Comparison of ENCODE assay signal across 9 mouse cellular contexts in genomic region chr3:96486828-96487559, GRCm38 (mm10). TPM values are rescaled to one million over a fixed set of nuclear protein-coding genes. Genes with fewer than 3 reads are reported as not detected.
DNase-seq lines count a peak whose midpoint lies in the region; ATAC-seq and TF ChIP-seq lines count a peak whose summit lies in the region.
"Not testable (repeated sequence)": the region's sequence is repeated elsewhere in the genome, so short reads cannot be mapped to it uniquely, and the experiment has no call there.
"Had no signal": no experiment of that assay in that cellular context is flagged by ENCODE, and none has a peak within 500 bp of the region (broad histone marks: within the 10 kb centered on the region; RNA-seq: fewer than 3 reads in every experiment).

No protein-coding gene starts in this region.

- CTCF ChIA-PET in Patski (lab: Charles Lee), result not testable (repeated sequence)

- not testable (repeated sequence) for TF ChIP-seq CTCF in Patski (IDR thresholded peaks at IDR 0.05); heart, adult 2 months (IDR thresholded peaks at IDR 0.05); stomach, postnatal 0 days (IDR thresholded peaks at IDR 0.05; ENCODE audit: low read depth)

- peak; percentile 37 for ATAC-seq in Patski
- peak; percentile 82 for ATAC-seq in embryonic facial prominence, embryonic 15.5 days (ENCODE audit: insufficient number of reproducible peaks, low FRiP score, low TSS enrichment, low read depth)
- peak; percentile 83 for ATAC-seq in hindbrain, embryonic 16.5 days
- peak; percentile 83 for ATAC-seq in limb, embryonic 11.5 days (ENCODE audit: insufficient number of reproducible peaks, low FRiP score, low TSS enrichment, low read depth)
- peak; percentile 84 for ATAC-seq in lung, embryonic 16.5 days (ENCODE audit: low read depth)
- peak; percentile 73 for ATAC-seq in stomach, postnatal 0 days (ENCODE audit: low FRiP score, low TSS enrichment)

- not testable (repeated sequence) for H3K79me2 ChIP-seq in heart, adult 2 months (replicated peaks; ENCODE audit: control insufficient read depth, insufficient read depth, low read length); myocyte (ENCODE audit: control insufficient read depth, insufficient read depth)

- peak overlapping the region; percentile 60 for H3K4me2 ChIP-seq in embryonic facial prominence, embryonic 15.5 days (replicated peaks)
- peak overlapping the region; percentile 69 for H3K4me2 ChIP-seq in hindbrain, embryonic 16.5 days (ENCODE audit: low read length)
- H3K4me2 ChIP-seq in limb, embryonic 11.5 days (ENCODE audit: low read depth, severe bottlenecking), result peak overlapping the region; percentile 19; the same call in 1 of the 2 replicates
- peak overlapping the region; percentile 56 for H3K4me2 ChIP-seq in lung, embryonic 16.5 days (ENCODE audit: low read depth, low read length)
- peak overlapping the region; percentile 100 for H3K4me2 ChIP-seq in myocyte (ENCODE audit: low read depth)
- peak overlapping the region; percentile 48 for H3K4me2 ChIP-seq in stomach, postnatal 0 days (replicated peaks; ENCODE audit: low read depth)

- in situ Hi-C loops in Patski (cut with MboI; ENCODE audit: low pct_unique_long_range_greater_than_20kb), result loop anchor here (10.0 kb wide), 1 partner anchor 62 kb away; no protein-coding TSS in a partner anchor

- not testable (repeated sequence) for TF ChIP-seq EP300 in heart, adult 2 months (IDR thresholded peaks at IDR 0.05; ENCODE audit: insufficient read depth, low read depth, low read length); stomach, postnatal 0 days (optimal IDR thresholded peaks at IDR 0.05)

- peak overlapping the region; percentile 28 for H3K4me3 ChIP-seq in embryonic facial prominence, embryonic 15.5 days (replicated peaks)
- H3K4me3 ChIP-seq in heart, adult 2 months, result peak overlapping the region; percentile 66
- peak overlapping the region; percentile 30 for H3K4me3 ChIP-seq in hindbrain, embryonic 16.5 days (ENCODE audit: low read length)
- not testable (repeated sequence) for H3K4me3 ChIP-seq in limb, embryonic 11.5 days (ENCODE audit: low read depth, low read length)
- peak overlapping the region; percentile 33 for H3K4me3 ChIP-seq in lung, embryonic 16.5 days (ENCODE audit: low read length)
- peak overlapping the region; percentile 18 for H3K4me3 ChIP-seq in myocyte
- peak overlapping the region; percentile 20; the same call in 1 of the 2 replicates for H3K4me3 ChIP-seq in stomach, postnatal 0 days (ENCODE audit: low read depth, low read length)

- not testable (repeated sequence) for DNase-seq in Patski (ENCODE audit: low read depth, low spot score); heart, adult 2 months; limb, embryonic 11.5 days (ENCODE audit: low spot score); stomach, postnatal 0 days (ENCODE audit: low spot score)

- H3K4me1 ChIP-seq in embryonic facial prominence, embryonic 15.5 days; heart, adult 2 months (ENCODE audit: control insufficient read depth, insufficient read depth, low read length); hindbrain, embryonic 16.5 days (ENCODE audit: control insufficient read depth, insufficient read depth, low read depth, low read length); limb, embryonic 11.5 days (ENCODE audit: control insufficient read depth, insufficient read depth, low read length); lung, embryonic 16.5 days (replicated peaks; ENCODE audit: control insufficient read depth, insufficient read depth, low read length); stomach, postnatal 0 days (replicated peaks; ENCODE audit: control insufficient read depth, insufficient read depth): not testable (repeated sequence)

- not testable (repeated sequence) for TF ChIP-seq POLR2A in heart, adult 2 months (IDR thresholded peaks at IDR 0.05; ENCODE audit: insufficient read depth, low read depth, low read length); myocyte (IDR thresholded peaks at IDR 0.05; ENCODE audit: insufficient read length, low read depth)

- POLR2A ChIA-PET in Patski (lab: Charles Lee), result interaction anchor here (0.5 to 1.2 kb wide), 2 partner anchors 14 to 45 kb away, joined by 3 read pairs; no protein-coding TSS in a partner anchor

- H3K27ac ChIP-seq in embryonic facial prominence, embryonic 15.5 days (replicated peaks), result 0 out of 2 replicates have a peak overlapping the region, but pooled peaks have one; percentile 34
- peak overlapping the region; percentile 91 for H3K27ac ChIP-seq in heart, adult 2 months
- H3K27ac ChIP-seq in hindbrain, embryonic 16.5 days (ENCODE audit: low read depth, low read length), result peak overlapping the region; percentile 23; the same call in 1 of the 2 replicates
- H3K27ac ChIP-seq in limb, embryonic 11.5 days (replicated peaks; ENCODE audit: low read depth, low read length), result not testable (repeated sequence)
- H3K27ac ChIP-seq in lung, embryonic 16.5 days (ENCODE audit: low read length), result peak overlapping the region; percentile 36; the same call in 1 of the 2 replicates
- H3K27ac ChIP-seq in stomach, postnatal 0 days (replicated peaks), result 0 out of 2 replicates have a peak overlapping the region, but pooled peaks have one; percentile 2

- intact Hi-C loops in heart, adult 2 months (cut with DNase I), result not testable (repeated sequence)

- WGBS in embryonic facial prominence, embryonic 15.5 days, result 8% methylated on average over 8 of the region's 38 CpGs
- 4% methylated on average over 9 of the region's 38 CpGs for WGBS in heart, adult 2 months
- WGBS in hindbrain, embryonic 16.5 days, result 12% methylated on average over 5 of the region's 38 CpGs
- WGBS in limb, embryonic 11.5 days, result 10% methylated on average over 5 of the region's 38 CpGs
- 14% methylated on average over 5 of the region's 38 CpGs for WGBS in lung, embryonic 16.5 days
- WGBS in stomach, postnatal 0 days, result 17% methylated on average over 5 of the region's 38 CpGs

- H3ac ChIP-seq in myocyte (ENCODE audit: control insufficient read depth, insufficient read length), result not testable (repeated sequence)

- not testable (repeated sequence) for H3K27me3 ChIP-seq in Patski; embryonic facial prominence, embryonic 15.5 days; heart, adult 2 months (ENCODE audit: control insufficient read depth, insufficient read depth, low read length); hindbrain, embryonic 16.5 days (replicated peaks; ENCODE audit: control insufficient read depth, insufficient read depth, low read length); limb, embryonic 11.5 days (ENCODE audit: control insufficient read depth, insufficient read depth, low read length); lung, embryonic 16.5 days (ENCODE audit: control insufficient read depth, insufficient read depth, low read depth, low read length); myocyte (ENCODE audit: control insufficient read depth, insufficient read depth, insufficient read length); stomach, postnatal 0 days (ENCODE audit: control insufficient read depth, insufficient read depth, low read length)

- not testable (repeated sequence) for H3K36me3 ChIP-seq in embryonic facial prominence, embryonic 15.5 days; heart, adult 2 months (ENCODE audit: control insufficient read depth, insufficient read depth, low read length); hindbrain, embryonic 16.5 days (ENCODE audit: control insufficient read depth, insufficient read depth, low read length); limb, embryonic 11.5 days (ENCODE audit: control insufficient read depth, insufficient read depth, low read length); lung, embryonic 16.5 days (ENCODE audit: control insufficient read depth, insufficient read depth, low read length); myocyte (ENCODE audit: control insufficient read depth, insufficient read depth); stomach, postnatal 0 days (ENCODE audit: control insufficient read depth, insufficient read depth, low read length)

- H3K9ac ChIP-seq in embryonic facial prominence, embryonic 15.5 days; hindbrain, embryonic 16.5 days (ENCODE audit: low read depth, low read length); limb, embryonic 11.5 days (ENCODE audit: low read length); stomach, postnatal 0 days (ENCODE audit: low read length): not testable (repeated sequence)
- H3K9ac ChIP-seq in heart, adult 2 months (ENCODE audit: low read depth, low read length), result 0 out of 2 replicates have a peak overlapping the region, but pooled peaks have one; percentile 51
- H3K9ac ChIP-seq in lung, embryonic 16.5 days (ENCODE audit: low read length), result 0 out of 2 replicates have a peak overlapping the region, but pooled peaks have one; percentile 43

- not testable (repeated sequence) for H3K9me3 ChIP-seq in embryonic facial prominence, embryonic 15.5 days (replicated peaks); hindbrain, embryonic 16.5 days (ENCODE audit: control insufficient read depth, low read length); limb, embryonic 11.5 days (ENCODE audit: control insufficient read depth, low read length); lung, embryonic 16.5 days (ENCODE audit: control insufficient read depth, low read length); stomach, postnatal 0 days (ENCODE audit: control insufficient read depth, low read length)

RNA-seq across cellular contexts. Expression of gene BC107364, which starts 34.9 kb away (rescaled TPM):
- not detected for polyA plus RNA-seq in Patski (2021)
- 0.31 TPM in 1 of 2 replicates, not detected in the other for polyA plus RNA-seq in embryonic facial prominence, embryonic 15.5 days (2015; fragmentation: Nextera tagmentation; extraction: Ambion mirVana)
- total RNA-seq in heart, adult 2 months (2021), result not detected
- polyA plus RNA-seq in heart, adult 2 months (2012; rRNA removed), result 0.15 TPM in 1 of 2 replicates, not detected in the other
- not detected in 2 replicates for polyA plus RNA-seq in hindbrain, embryonic 16.5 days (2015; fragmentation: Nextera tagmentation; extraction: Ambion mirVana)
- polyA plus RNA-seq in limb, embryonic 11.5 days (2014; fragmentation: Nextera tagmentation; extraction: Ambion mirVana), result not detected in 2 replicates
- 0.30 and 0.34 TPM in 2 replicates for polyA plus RNA-seq in lung, embryonic 16.5 days (2015; fragmentation: Nextera tagmentation; extraction: Ambion mirVana)
- polyA plus RNA-seq in myocyte (2012; fragmentation: generic; extraction: Trizol), result not detected
- polyA plus RNA-seq in stomach, postnatal 0 days (2015; fragmentation: Nextera tagmentation; extraction: Ambion mirVana), result 0.18 and 0.36 TPM in 2 replicates
- total RNA-seq: adrenal gland, postnatal 36 days had no signal

RNA-seq across cellular contexts. Expression of gene Hfe2, which starts 38.0 kb away (rescaled TPM):
- polyA plus RNA-seq in Patski (2021), result not detected
- polyA plus RNA-seq in embryonic facial prominence, embryonic 15.5 days (2015; fragmentation: Nextera tagmentation; extraction: Ambion mirVana), result 12.4 and 16.1 TPM in 2 replicates
- 100 to 1,000 TPM; 289 to 295 TPM for total RNA-seq in heart, adult 2 months (2021)
- polyA plus RNA-seq in heart, adult 2 months (2012; rRNA removed), result 199 and 261 TPM in 2 replicates
- polyA plus RNA-seq in hindbrain, embryonic 16.5 days (2015; fragmentation: Nextera tagmentation; extraction: Ambion mirVana), result 3.3 and 3.5 TPM in 2 replicates
- polyA plus RNA-seq in limb, embryonic 11.5 days (2014; fragmentation: Nextera tagmentation; extraction: Ambion mirVana), result 1.7 and 1.8 TPM in 2 replicates
- polyA plus RNA-seq in lung, embryonic 16.5 days (2015; fragmentation: Nextera tagmentation; extraction: Ambion mirVana), result 0.57 and 1.1 TPM in 2 replicates
- polyA plus RNA-seq in myocyte (2012; fragmentation: generic; extraction: Trizol), result 116 TPM
- 0.10 and 0.28 TPM in 2 replicates for polyA plus RNA-seq in stomach, postnatal 0 days (2015; fragmentation: Nextera tagmentation; extraction: Ambion mirVana)
- total RNA-seq: adrenal gland, postnatal 36 days had no signal

Comparison
In these comparisons a context has a peak if more than half of its experiments do, and no peak if none do; other contexts are left out.
1. H3K4me2 ChIP-seq: peak in every context shown above with its lines; median percentile 100 in myocyte; 69 in hindbrain, embryonic 16.5 days; 60 in embryonic facial prominence, embryonic 15.5 days; 56 in lung, embryonic 16.5 days; 48 in stomach, postnatal 0 days; 19 in limb, embryonic 11.5 days.